Mouse (Mus musculus): ENCODE results near the gene Cox10.

Cox10 gene

GRCm38 (mm10) chr11:63990759-63991158, 88.5 kb downstream of the Cox10 start:
- DNase-seq = no peak

DNA sequence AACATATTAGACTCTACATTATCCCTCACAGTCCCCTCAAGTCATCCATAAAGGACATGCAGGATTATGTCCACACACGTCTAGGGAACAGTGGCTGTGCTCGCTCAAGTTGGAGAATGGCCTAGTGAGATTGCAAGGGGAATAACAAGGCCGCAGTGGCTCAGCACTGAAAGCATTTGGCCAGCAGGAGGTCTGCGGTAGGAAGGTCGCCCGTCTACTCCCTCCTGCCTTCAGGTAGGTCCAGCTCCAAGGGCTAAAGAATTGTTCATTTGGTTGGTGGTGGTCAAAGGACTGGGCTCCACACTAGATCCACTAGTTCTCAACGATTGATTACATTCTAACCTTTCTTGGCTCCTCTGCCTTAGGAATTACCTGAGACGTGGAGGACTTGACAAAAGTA, 89.0 kb downstream of the Cox10 start:
- no peak for DNase-seq

GRCm38 (mm10) chr11:63988991-63989860, 90.0 kb downstream of the Cox10 start:
- DNase-seq = no peak

- no peak for DNase-seq
Observed at GRCm38 (mm10) chr11:63988031-63988665, 91.1 kb downstream of the Cox10 start.

- DNase-seq = no peak
Observed at GRCm38 (mm10) chr11:63986710-63987109, 92.6 kb downstream of the Cox10 start.

DNA sequence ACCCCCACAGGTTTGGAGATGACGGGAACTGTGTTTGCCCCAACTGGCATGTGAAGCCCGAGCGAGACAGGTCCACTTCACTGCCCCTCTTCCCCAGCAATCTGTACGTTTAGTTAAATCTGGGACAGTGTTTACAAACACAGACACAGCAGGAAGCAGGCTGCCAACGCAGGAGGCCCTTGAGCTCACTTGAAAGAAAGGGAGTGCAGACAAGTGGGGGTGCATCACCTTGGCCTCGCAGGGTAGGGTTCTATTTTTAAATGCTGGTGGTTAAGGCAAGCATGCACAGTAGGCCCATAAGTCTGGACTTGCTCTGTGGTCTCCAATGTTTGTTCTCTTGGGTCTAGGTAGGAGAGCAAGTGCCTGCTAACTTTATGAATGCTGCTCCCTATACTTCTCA, 93.8 kb downstream of the Cox10 start:
- DNase-seq = no peak

DNA sequence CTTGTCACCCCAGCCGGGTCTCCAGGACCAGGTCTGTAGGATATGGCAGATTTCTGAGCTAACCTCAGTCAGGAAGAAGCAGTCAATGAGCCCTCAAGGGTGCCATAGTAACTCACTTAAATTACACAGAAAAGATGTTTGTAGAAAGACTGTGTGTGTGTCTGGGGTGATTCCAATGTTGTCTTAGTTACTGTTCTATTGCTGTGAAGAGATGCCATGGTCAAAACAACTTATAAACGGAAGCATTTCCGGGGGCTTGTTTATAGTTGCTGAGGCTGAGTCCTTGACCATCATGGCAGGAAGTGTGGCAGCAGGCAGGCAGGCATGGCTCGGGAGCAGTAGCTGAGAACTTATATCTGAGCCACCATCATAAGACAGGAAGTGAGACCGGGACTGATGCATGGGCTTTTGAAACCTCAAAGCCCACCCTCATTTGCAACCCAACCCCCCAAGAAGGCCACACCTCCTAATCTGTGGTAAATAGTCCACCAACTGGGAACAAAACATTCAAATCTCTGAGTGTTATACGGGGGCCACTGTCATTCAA, 94.6 kb downstream of the Cox10 start:
- DNase-seq = no peak

GRCm38 (mm10) chr11:63977741-63978140, 101.5 kb downstream of the Cox10 start:
- no peak for DNase-seq

DNA sequence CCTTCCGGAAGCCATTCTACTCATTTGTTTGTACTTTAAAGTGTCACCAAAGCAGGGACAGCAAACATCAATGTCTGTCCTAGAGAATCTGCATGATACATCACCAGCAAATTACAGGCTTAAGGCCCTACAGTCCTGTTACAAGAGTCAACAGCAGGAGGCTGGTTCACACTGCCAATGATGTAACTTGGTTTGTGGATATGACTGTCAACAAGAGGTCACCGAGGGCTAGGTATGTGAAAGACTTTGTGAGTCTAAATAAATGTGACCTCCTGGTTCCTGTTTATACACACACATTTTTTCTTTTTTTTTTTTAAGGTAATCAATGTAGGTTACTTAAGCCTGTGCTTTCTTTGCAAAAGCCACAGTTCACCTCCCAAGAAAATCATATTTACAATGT, 102.5 kb downstream of the Cox10 start:
- no peak for DNase-seq

GRCm38 (mm10) chr11:63975260-63975899, 103.9 kb downstream of the Cox10 start:
- no peak for DNase-seq

- DNase-seq = no peak
Observed at GRCm38 (mm10) chr11:63973973-63974372, 105.3 kb downstream of the Cox10 start.

DNA sequence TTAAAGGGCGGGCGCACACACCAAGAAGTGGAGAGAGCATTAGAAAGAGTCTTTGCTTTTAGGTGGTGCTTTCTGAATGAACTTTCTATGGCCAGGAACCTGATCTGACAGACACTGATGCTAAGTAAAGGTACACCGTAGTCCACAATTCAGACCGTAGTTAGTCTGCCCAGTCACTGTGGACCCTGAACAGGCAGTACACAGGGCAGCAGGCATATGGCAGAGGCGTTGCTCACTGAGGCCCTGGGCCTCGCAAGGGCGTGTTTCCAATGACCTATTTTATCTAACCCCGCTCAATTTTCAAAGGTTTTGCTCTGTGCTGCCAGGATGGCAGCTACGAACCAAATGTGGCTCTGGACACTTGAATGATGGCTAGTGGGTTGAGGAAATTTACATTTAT, 107.8 kb downstream of the Cox10 start:
- peak in 1 of 2 experiments; percentile 11 for DNase-seq

- DNase-seq = peak in 1 of 2 experiments; percentile 15
Observed at GRCm38 (mm10) chr11:63970818-63971217, 108.5 kb downstream of the Cox10 start.

DNA sequence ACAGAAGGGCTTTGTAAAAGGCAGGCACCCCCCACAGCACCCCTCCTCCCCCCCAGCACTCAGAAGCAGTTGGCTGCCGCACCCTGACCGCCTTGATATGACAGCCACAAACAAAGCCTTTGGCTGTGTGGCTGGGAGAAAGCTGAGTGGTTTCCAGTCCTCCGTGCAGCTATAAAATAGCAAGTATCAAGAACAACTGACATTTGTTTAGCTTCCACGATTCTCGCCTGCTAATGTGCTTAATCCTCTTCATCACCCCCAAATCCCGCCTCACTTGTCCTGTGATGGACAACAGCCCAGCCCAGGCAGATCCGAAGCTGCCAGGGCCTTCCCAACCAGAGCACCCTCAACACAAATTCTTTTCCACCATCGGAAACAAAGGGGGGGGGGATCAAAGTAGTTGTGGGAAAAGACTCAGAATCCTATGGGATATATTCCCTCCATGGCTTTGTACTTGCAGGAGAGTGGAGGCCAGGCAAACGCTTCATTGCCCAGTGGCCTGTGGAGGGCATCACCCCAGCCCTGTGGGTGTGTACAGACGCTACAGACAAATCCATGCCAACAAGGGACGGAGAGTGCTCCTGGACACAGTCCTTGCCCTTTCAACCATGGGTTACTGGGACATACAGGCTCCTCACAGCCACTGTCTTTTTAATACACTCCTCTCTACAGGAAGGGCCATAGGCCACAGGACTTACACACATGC, 109.9 kb downstream of the Cox10 start:
- peak; percentile 51 to 57 for DNase-seq

- no peak for DNase-seq
Observed at GRCm38 (mm10) chr11:63968388-63969035, 110.8 kb downstream of the Cox10 start.

DNA sequence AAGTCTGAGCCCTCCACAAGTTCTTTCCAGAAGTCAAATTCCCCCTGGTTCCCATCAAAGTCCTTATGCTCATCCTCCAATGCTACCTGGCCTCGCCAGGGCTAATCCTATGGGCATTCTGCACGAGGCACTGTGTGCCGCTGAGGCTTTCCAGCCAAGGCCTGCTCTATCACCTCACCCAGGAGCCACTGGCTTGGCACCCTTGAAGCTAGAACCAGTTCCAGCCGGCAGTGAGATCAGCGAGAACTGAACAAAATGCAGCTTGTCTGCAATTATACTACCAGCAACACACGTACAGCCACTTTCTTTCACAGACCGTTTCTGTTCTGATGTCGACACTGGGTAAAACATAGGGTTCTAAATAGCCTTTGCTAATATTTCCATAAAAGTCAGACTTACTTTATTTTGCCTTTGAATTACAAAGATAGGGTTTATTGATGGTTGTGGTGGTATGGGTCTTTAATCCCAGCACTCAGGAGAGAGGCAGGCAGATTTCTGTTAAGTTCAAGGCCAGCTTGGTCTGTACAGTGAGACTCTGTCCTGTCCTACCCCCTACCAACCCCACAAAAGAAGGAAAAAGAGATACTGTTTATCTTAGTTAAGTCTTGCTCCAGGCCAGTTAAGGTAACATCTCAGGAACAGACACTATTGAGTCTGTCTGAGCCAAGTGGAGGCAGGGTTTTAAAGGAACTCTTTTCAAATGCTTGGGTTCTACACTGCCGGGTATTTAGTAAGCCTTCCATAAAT, 111.5 kb downstream of the Cox10 start:
- DNase-seq = peak; percentile 26 to 37

- no peak for DNase-seq
Observed at GRCm38 (mm10) chr11:63965437-63965836, 113.8 kb downstream of the Cox10 start.

- peak in 1 of 2 experiments; percentile 28 for DNase-seq
Observed at GRCm38 (mm10) chr11:63957207-63957606, 122.1 kb downstream of the Cox10 start.

DNA sequence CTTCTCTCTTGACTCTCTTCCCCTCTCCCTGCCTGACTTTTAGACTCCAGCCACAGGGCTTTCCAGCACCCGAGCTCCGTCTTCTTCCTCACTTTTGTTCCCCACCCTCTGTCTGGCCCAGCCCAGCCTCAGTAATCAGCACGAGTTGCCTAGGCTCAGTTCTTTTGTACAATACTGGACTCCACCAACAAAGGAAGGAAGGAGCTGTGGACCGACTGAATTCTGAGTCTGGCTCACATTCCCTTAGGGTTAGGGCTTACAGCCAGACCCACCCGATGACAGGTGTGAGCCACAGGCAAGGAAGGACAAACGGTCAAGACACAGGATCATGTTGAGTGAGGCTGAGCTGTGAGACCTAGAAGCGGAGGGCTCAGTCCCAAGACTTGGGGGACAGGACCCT, 122.5 kb downstream of the Cox10 start:
- no peak for DNase-seq

DNA sequence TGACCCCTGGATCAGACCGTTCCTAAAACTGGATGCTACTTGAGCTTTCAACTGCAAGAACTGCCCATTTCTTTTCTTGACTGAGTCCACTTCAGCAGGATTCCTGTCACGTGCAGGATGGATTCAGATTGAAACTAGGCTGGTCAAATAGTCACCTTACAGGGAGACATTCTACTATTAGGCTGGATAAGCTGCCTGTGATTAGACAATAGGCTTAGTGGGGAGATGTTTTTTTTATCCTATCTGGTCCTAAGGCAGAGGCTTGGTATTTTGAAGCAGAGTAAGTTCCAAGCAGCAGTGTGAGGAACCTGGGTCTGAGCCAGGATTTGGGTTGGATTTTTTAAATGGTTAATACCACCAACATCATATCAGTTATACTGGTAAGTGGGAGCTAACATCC, 125.4 kb downstream of the Cox10 start:
- DNase-seq = no peak

DNA sequence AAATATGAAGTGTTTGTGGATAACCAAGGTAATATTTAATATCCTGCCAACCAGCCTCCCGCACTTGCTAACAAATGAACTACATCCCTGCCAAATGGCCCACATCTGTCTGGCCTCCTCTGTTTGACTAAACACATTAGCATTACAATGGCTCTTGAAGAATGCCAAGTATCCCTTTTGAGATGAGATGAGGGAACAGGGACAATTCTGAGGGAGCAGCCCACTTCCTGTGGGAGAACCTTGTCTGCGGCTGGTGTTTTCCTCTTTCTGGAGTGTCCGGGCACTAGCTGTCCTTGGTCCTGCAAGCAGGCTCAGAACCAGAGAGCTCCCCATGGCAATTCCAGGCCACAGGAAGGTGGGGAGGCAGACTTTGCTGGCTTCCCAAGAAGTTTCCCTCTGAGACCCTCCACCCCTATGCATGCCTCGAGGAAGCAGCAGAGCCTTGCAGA, 126.5 kb downstream of the Cox10 start:
- no peak for DNase-seq

Measured in kidney, adult 8-10 months (tissue).